Mouse (Mus musculus): ENCODE results near the gene Rsph6a. TPM values are rescaled to one million over a fixed set of nuclear protein-coding genes. Genes with fewer than 3 reads are reported as not detected.
A peak's percentile ranks its signal among the peaks of the same experiment; 100 is the strongest.

The Rsph6a gene
- polyA plus RNA-seq, 1 experiment from 2014 or later: not detected

- H3K4me1 ChIP-seq (ENCODE audit: insufficient read depth): peaks cover 7% of the 10 kb centered on the region
- H3K4me3 ChIP-seq (ENCODE audit: low read depth, low read length): no peak overlapping the region
- no peak overlapping the region for H3K4me2 ChIP-seq
- WGBS: 77% methylated on average over 3 of the region's 3 CpGs
- no peaks in the 10 kb centered on the region for H3K27me3 ChIP-seq (ENCODE audit: insufficient read depth, low read length)
- H3K9me3 ChIP-seq (ENCODE audit: low read depth, low read length): no peaks in the 10 kb centered on the region
- TF ChIP-seq CTCF (IDR thresholded peaks at IDR 0.05; ENCODE audit: low read depth): no peak
- H3K36me3 ChIP-seq (ENCODE audit: insufficient read depth): peaks cover 56% of the 10 kb centered on the region
- DNase-seq (no peak), ATAC-seq (ENCODE audit: insufficient read depth) (no peak)
- no peak overlapping the region for H3K27ac ChIP-seq (ENCODE audit: low read depth)
- no peak overlapping the region for H3K9ac ChIP-seq
Measured at GRCm38 (mm10) chr7:19078732-19079131, 24.2 kb downstream of the Rsph6a start.

GRCm38 (mm10) chr7:19080451-19080950 lies 26.0 kb downstream of the Rsph6a start:
- DNase-seq (no peak), ATAC-seq (ENCODE audit: insufficient read depth) (no peak)
- peaks cover 15% of the 10 kb centered on the region for H3K4me1 ChIP-seq (ENCODE audit: insufficient read depth)
- TF ChIP-seq CTCF (IDR thresholded peaks at IDR 0.05; ENCODE audit: low read depth): no peak
- H3K36me3 ChIP-seq (ENCODE audit: insufficient read depth): peaks cover 56% of the 10 kb centered on the region
- no peak overlapping the region for H3K27ac ChIP-seq (ENCODE audit: low read depth)
- no peak overlapping the region for H3K9ac ChIP-seq
- H3K4me3 ChIP-seq (ENCODE audit: low read depth, low read length): no peak overlapping the region
- H3K4me2 ChIP-seq: no peak overlapping the region
- H3K9me3 ChIP-seq (ENCODE audit: low read depth, low read length): no peaks in the 10 kb centered on the region
- no peaks in the 10 kb centered on the region for H3K27me3 ChIP-seq (ENCODE audit: insufficient read depth, low read length)
- 84% methylated on average over 19 of the region's 19 CpGs for WGBS

GRCm38 (mm10) chr7:19082171-19082570 lies 27.7 kb downstream of the Rsph6a start:
- no peak for TF ChIP-seq CTCF (IDR thresholded peaks at IDR 0.05; ENCODE audit: low read depth)
- Histone ChIP-seq H3K9me3 (ENCODE audit: low read depth, low read length) (no peaks in the 10 kb centered on the region), H3K36me3 (ENCODE audit: insufficient read depth) (peaks cover 62% of the 10 kb centered on the region), H3K4me2 (no peak overlapping the region), H3K4me3 (ENCODE audit: low read depth, low read length) (no peak overlapping the region), H3K27me3 (ENCODE audit: insufficient read depth, low read length) (no peaks in the 10 kb centered on the region), H3K9ac (peak overlapping the region; percentile 7; the same call in 1 of the 2 replicates), H3K27ac (ENCODE audit: low read depth) (no peak overlapping the region), H3K4me1 (ENCODE audit: insufficient read depth) (peaks cover 14% of the 10 kb centered on the region)
- WGBS: 79% methylated on average over 4 of the region's 4 CpGs
- no peak for ATAC-seq (ENCODE audit: insufficient read depth)
- no peak for DNase-seq

DNA sequence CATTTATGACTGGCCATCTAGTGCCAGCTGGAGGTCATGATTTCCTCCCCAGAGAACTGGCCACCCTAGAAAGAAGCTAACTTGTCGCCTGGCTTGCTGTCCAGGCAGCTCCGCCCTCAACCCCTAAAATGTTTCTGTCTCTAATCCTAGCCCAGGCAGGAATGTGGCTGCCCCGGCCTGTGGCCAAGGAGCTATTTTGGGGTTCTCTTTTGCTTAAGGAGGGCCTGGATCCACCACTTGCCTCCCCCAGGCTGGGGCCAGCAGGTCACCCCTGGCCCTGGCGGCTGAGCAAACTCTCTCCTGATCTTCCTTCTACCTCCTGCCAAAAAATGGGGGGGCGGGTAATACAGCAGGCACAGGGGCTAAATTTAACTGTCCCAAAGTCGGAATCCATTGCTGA lies 28.6 kb downstream of the Rsph6a start:
- ATAC-seq (ENCODE audit: insufficient read depth) (peak; percentile 3; the same call in 1 of the 2 replicates), DNase-seq (peak; percentile 21)
- no peaks in the 10 kb centered on the region for H3K9me3 ChIP-seq (ENCODE audit: low read depth, low read length)
- no peak overlapping the region for H3K4me3 ChIP-seq (ENCODE audit: low read depth, low read length)
- no peaks in the 10 kb centered on the region for H3K27me3 ChIP-seq (ENCODE audit: insufficient read depth, low read length)
- peaks cover 67% of the 10 kb centered on the region for H3K36me3 ChIP-seq (ENCODE audit: insufficient read depth)
- 47% methylated on average over 6 of the region's 6 CpGs for WGBS
- no peak overlapping the region for H3K9ac ChIP-seq
- H3K27ac ChIP-seq (ENCODE audit: low read depth): peak overlapping the region; percentile 28; the same call in 1 of the 2 replicates
- no peak for TF ChIP-seq CTCF (IDR thresholded peaks at IDR 0.05; ENCODE audit: low read depth)
- H3K4me1 ChIP-seq (ENCODE audit: insufficient read depth): peaks cover 9% of the 10 kb centered on the region
- peak overlapping the region; percentile 56 for H3K4me2 ChIP-seq

GRCm38 (mm10) chr7:19083701-19084100 lies 29.2 kb downstream of the Rsph6a start, which contains the start of gene Dmpk:
Gene Dmpk, plus strand, starts transcription at chr7:19083849.
- Histone ChIP-seq H3K36me3 (ENCODE audit: insufficient read depth) (peaks cover 66% of the 10 kb centered on the region), H3K27ac (ENCODE audit: low read depth) (peak within 1 kb of the TSS; percentile 59; the same call in 1 of the 2 replicates), H3K4me3 (ENCODE audit: low read depth, low read length) (peak within 1 kb of the TSS; percentile 35), H3K9ac (peak within 1 kb of the TSS; percentile 50), H3K27me3 (ENCODE audit: insufficient read depth, low read length) (no peaks in the 10 kb centered on the region), H3K9me3 (ENCODE audit: low read depth, low read length) (no peaks in the 10 kb centered on the region), H3K4me1 (ENCODE audit: insufficient read depth) (peaks cover 9% of the 10 kb centered on the region), H3K4me2 (peak within 1 kb of the TSS; percentile 56)
- peak; percentile 33 for DNase-seq
- peak; percentile 48 for ATAC-seq (ENCODE audit: insufficient read depth)
- no peak for TF ChIP-seq CTCF (IDR thresholded peaks at IDR 0.05; ENCODE audit: low read depth)
- WGBS: 34% methylated on average over 10 of the region's 10 CpGs

DNA sequence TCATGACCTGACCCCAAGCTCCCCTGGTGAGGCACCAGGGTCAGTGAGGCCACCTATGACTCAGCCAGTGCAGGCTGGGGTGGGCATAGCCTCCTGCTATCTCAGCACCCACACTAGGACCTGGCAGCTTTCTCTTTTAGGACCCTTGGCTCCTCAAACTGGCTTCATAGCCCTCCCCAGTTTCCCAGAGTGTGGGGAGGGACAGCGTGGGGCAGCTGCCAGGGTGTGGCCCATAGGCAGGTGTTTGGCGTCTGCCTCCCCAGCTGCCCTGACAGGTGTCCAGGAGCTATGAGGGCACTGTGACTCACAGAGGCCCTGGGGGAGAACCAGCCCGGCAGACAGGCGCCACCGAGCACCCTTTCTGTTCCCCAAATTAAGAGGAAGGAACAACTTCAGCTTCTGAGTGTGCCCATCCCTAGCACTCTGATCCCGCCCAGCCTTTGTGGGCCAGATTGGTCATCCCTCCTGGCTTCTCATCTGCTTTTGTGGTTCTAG lies 29.8 kb downstream of the Rsph6a start:
- Histone ChIP-seq H3K27me3 (ENCODE audit: insufficient read depth, low read length) (no peaks in the 10 kb centered on the region), H3K4me2 (peak overlapping the region; percentile 56), H3K4me3 (ENCODE audit: low read depth, low read length) (peak overlapping the region; percentile 35), H3K36me3 (ENCODE audit: insufficient read depth) (peaks cover 63% of the 10 kb centered on the region), H3K9ac (peak overlapping the region; percentile 50), H3K9me3 (ENCODE audit: low read depth, low read length) (no peaks in the 10 kb centered on the region), H3K27ac (ENCODE audit: low read depth) (peak overlapping the region; percentile 59; the same call in 1 of the 2 replicates), H3K4me1 (ENCODE audit: insufficient read depth) (peaks cover 9% of the 10 kb centered on the region)
- TF ChIP-seq CTCF (IDR thresholded peaks at IDR 0.05; ENCODE audit: low read depth): no peak
- no peak for DNase-seq
- ATAC-seq (ENCODE audit: insufficient read depth): 0 out of 2 replicates have a peak, but pooled peaks have one; percentile 6
- 59% methylated on average over 6 of the region's 6 CpGs for WGBS

GRCm38 (mm10) chr7:19084921-19085473 lies 30.5 kb downstream of the Rsph6a start:
- peak overlapping the region; percentile 59 for H3K27ac ChIP-seq (ENCODE audit: low read depth)
- WGBS: 17% methylated on average over 9 of the region's 9 CpGs
- H3K4me2 ChIP-seq: peak overlapping the region; percentile 56
- no peak for ATAC-seq (ENCODE audit: insufficient read depth)
- peak overlapping the region; percentile 28; the same call in 1 of the 2 replicates for H3K9ac ChIP-seq
- no peaks in the 10 kb centered on the region for H3K9me3 ChIP-seq (ENCODE audit: low read depth, low read length)
- peaks cover 9% of the 10 kb centered on the region for H3K4me1 ChIP-seq (ENCODE audit: insufficient read depth)
- no peak for TF ChIP-seq CTCF (IDR thresholded peaks at IDR 0.05; ENCODE audit: low read depth)
- H3K27me3 ChIP-seq (ENCODE audit: insufficient read depth, low read length): no peaks in the 10 kb centered on the region
- H3K4me3 ChIP-seq (ENCODE audit: low read depth, low read length): peak overlapping the region; percentile 35
- H3K36me3 ChIP-seq (ENCODE audit: insufficient read depth): peaks cover 57% of the 10 kb centered on the region
- DNase-seq: peak; percentile 26

All from lung, embryonic 14.5 days (tissue).